Mouse (Mus musculus) G1E (cell line): ENCODE measurements around the gene Sema5b.

Source experiments
- CTCF ChIP-seq: IDR thresholded peaks from 2 replicates; pipeline ENCODE4 v1.5.1; 2012; ENCODE audit warnings: low read depth, low read length, inconsistent platforms, mixed read lengths
- GATA1 ChIP-seq: IDR thresholded peaks from 2 replicates; pipeline ENCODE4 v1.6.1; 2012; ENCODE audit warnings: borderline replicate concordance, low read length, inconsistent platforms, mixed read lengths
- POLR2AphosphoS5 ChIP-seq: IDR thresholded peaks from 2 replicates; pipeline ENCODE4 v1.6.1; 2012; ENCODE audit warnings: low read depth, low read length, inconsistent platforms; ENCODE audit not compliant: insufficient replicate concordance

- TF ChIP-seq CTCF (no peak), POLR2AphosphoS5 (no peak), GATA1 (no peak)
Measured at GRCm38 (mm10) chr16:35652206-35652605, 111.3 kb downstream of the Sema5b start.
